Mouse (Mus musculus): ENCODE results near the gene Arhgap31. TPM values are rescaled to one million over a fixed set of nuclear protein-coding genes. Genes with fewer than 3 reads are reported as not detected.
A peak's percentile ranks its signal among the peaks of the same experiment; 100 is the strongest.

Gene Arhgap31
- polyA plus RNA-seq, 1 experiment from 2014 or later, result 14.3 TPM

GRCm38 (mm10) chr16:38666523-38666922, 46.6 kb downstream of the Arhgap31 start:
- no peak for ATAC-seq (ENCODE audit: insufficient number of reproducible peaks, insufficient read depth, low FRiP score, low TSS enrichment)
- no peak overlapping the region for H3K4me2 ChIP-seq (replicated peaks)
- H3K4me1 ChIP-seq, result no peaks in the 10 kb centered on the region
- H3K36me3 ChIP-seq, result no peaks in the 10 kb centered on the region
- no peaks in the 10 kb centered on the region for H3K27me3 ChIP-seq
- no peak overlapping the region for H3K9ac ChIP-seq
- H3K4me3 ChIP-seq, result no peak overlapping the region
- no peak overlapping the region for H3K27ac ChIP-seq
- WGBS, result 90% methylated on average over 4 of the region's 4 CpGs
- H3K9me3 ChIP-seq, result no peaks in the 10 kb centered on the region

GRCm38 (mm10) chr16:38666016-38666415, 47.1 kb downstream of the Arhgap31 start:
- H3K9me3 ChIP-seq, result no peaks in the 10 kb centered on the region
- H3K4me1 ChIP-seq, result no peaks in the 10 kb centered on the region
- H3K4me3 ChIP-seq, result no peak overlapping the region
- H3K4me2 ChIP-seq (replicated peaks), result no peak overlapping the region
- no peak overlapping the region for H3K27ac ChIP-seq
- ATAC-seq (ENCODE audit: insufficient number of reproducible peaks, insufficient read depth, low FRiP score, low TSS enrichment), result no peak
- no peaks in the 10 kb centered on the region for H3K27me3 ChIP-seq
- no peak overlapping the region for H3K9ac ChIP-seq
- H3K36me3 ChIP-seq, result no peaks in the 10 kb centered on the region
- 84% methylated on average over 2 of the region's 2 CpGs for WGBS

GRCm38 (mm10) chr16:38662575-38662974, 50.5 kb downstream of the Arhgap31 start:
- H3K27me3 ChIP-seq, result no peaks in the 10 kb centered on the region

GRCm38 (mm10) chr16:38654308-38654707, 58.8 kb downstream of the Arhgap31 start:
- H3K4me2 ChIP-seq (replicated peaks), result no peak overlapping the region
- H3K9me3 ChIP-seq, result no peaks in the 10 kb centered on the region
- no peaks in the 10 kb centered on the region for H3K27me3 ChIP-seq
- H3K36me3 ChIP-seq, result no peaks in the 10 kb centered on the region
- 0 out of 2 replicates have a peak, but pooled peaks have one; percentile 68 for ATAC-seq (ENCODE audit: insufficient number of reproducible peaks, insufficient read depth, low FRiP score, low TSS enrichment)
- no peak overlapping the region for H3K9ac ChIP-seq
- H3K4me1 ChIP-seq, result peaks cover 30% of the 10 kb centered on the region
- WGBS, result 37% methylated on average over 4 of the region's 4 CpGs
- H3K4me3 ChIP-seq, result no peak overlapping the region
- H3K27ac ChIP-seq, result peak overlapping the region; percentile 69

More at GRCm38 (mm10) chr16:38662575-38662974, 50.5 kb downstream of the Arhgap31 start:
- no peak overlapping the region for H3K27ac ChIP-seq
- no peak overlapping the region for H3K9ac ChIP-seq
- H3K36me3 ChIP-seq, result no peaks in the 10 kb centered on the region
- H3K4me3 ChIP-seq, result no peak overlapping the region
- 82% methylated on average over 10 of the region's 10 CpGs for WGBS
- no peaks in the 10 kb centered on the region for H3K9me3 ChIP-seq
- no peaks in the 10 kb centered on the region for H3K4me1 ChIP-seq
- no peak for ATAC-seq (ENCODE audit: insufficient number of reproducible peaks, insufficient read depth, low FRiP score, low TSS enrichment)
- no peak overlapping the region for H3K4me2 ChIP-seq (replicated peaks)

- WGBS, result 31% methylated on average over 10 of the region's 10 CpGs
- no peak overlapping the region for H3K4me3 ChIP-seq
- H3K27me3 ChIP-seq, result no peaks in the 10 kb centered on the region
- peaks cover 30% of the 10 kb centered on the region for H3K4me1 ChIP-seq
- H3K9ac ChIP-seq, result no peak overlapping the region
- no peaks in the 10 kb centered on the region for H3K9me3 ChIP-seq
- H3K4me2 ChIP-seq (replicated peaks), result no peak overlapping the region; the same call in 1 of the 2 replicates
- peak overlapping the region; percentile 69 for H3K27ac ChIP-seq
- H3K36me3 ChIP-seq, result no peaks in the 10 kb centered on the region
- ATAC-seq (ENCODE audit: insufficient number of reproducible peaks, insufficient read depth, low FRiP score, low TSS enrichment), result no peak
These were observed 59.6 kb downstream of the Arhgap31 start for GRCm38 (mm10) chr16:38653390-38653871.

GRCm38 (mm10) chr16:38652653-38653052, 60.4 kb downstream of the Arhgap31 start:
- Histone ChIP-seq H3K4me2 (replicated peaks) (no peak overlapping the region), H3K27me3 (no peaks in the 10 kb centered on the region), H3K4me3 (no peak overlapping the region), H3K27ac (no peak overlapping the region), H3K4me1 (peaks cover 30% of the 10 kb centered on the region), H3K9ac (no peak overlapping the region), H3K9me3 (no peaks in the 10 kb centered on the region), H3K36me3 (no peaks in the 10 kb centered on the region)
- 80% methylated on average over 5 of the region's 5 CpGs for WGBS
- ATAC-seq (ENCODE audit: insufficient number of reproducible peaks, insufficient read depth, low FRiP score, low TSS enrichment), result no peak

GRCm38 (mm10) chr16:38651721-38652231, 61.3 kb downstream of the Arhgap31 start:
- H3K9ac ChIP-seq, result no peak overlapping the region
- H3K4me3 ChIP-seq, result no peak overlapping the region
- 55% methylated on average over 10 of the region's 10 CpGs for WGBS
- H3K27ac ChIP-seq, result peak overlapping the region; percentile 63; the same call in 1 of the 2 replicates
- H3K36me3 ChIP-seq, result no peaks in the 10 kb centered on the region
- H3K9me3 ChIP-seq, result no peaks in the 10 kb centered on the region
- peaks cover 30% of the 10 kb centered on the region for H3K4me1 ChIP-seq
- H3K27me3 ChIP-seq, result no peaks in the 10 kb centered on the region
- H3K4me2 ChIP-seq (replicated peaks), result no peak overlapping the region
- no peak; the same call in 1 of the 2 replicates for ATAC-seq (ENCODE audit: insufficient number of reproducible peaks, insufficient read depth, low FRiP score, low TSS enrichment)

GRCm38 (mm10) chr16:38651306-38651705, 61.8 kb downstream of the Arhgap31 start:
- Histone ChIP-seq H3K9me3 (no peaks in the 10 kb centered on the region), H3K9ac (no peak overlapping the region), H3K4me1 (peaks cover 30% of the 10 kb centered on the region), H3K4me3 (no peak overlapping the region), H3K27ac (no peak overlapping the region), H3K27me3 (no peaks in the 10 kb centered on the region), H3K36me3 (no peaks in the 10 kb centered on the region), H3K4me2 (replicated peaks) (no peak overlapping the region)
- 85% methylated on average over 12 of the region's 12 CpGs for WGBS
- ATAC-seq (ENCODE audit: insufficient number of reproducible peaks, insufficient read depth, low FRiP score, low TSS enrichment), result no peak

- no peak overlapping the region for H3K4me2 ChIP-seq (replicated peaks)
- no peaks in the 10 kb centered on the region for H3K36me3 ChIP-seq
- ATAC-seq (ENCODE audit: insufficient number of reproducible peaks, insufficient read depth, low FRiP score, low TSS enrichment), result no peak
- no peaks in the 10 kb centered on the region for H3K27me3 ChIP-seq
- no peak overlapping the region for H3K27ac ChIP-seq
- 65% methylated on average over 11 of the region's 11 CpGs for WGBS
- H3K9me3 ChIP-seq, result no peaks in the 10 kb centered on the region
- peaks cover 27% of the 10 kb centered on the region for H3K4me1 ChIP-seq
- no peak overlapping the region for H3K4me3 ChIP-seq
- H3K9ac ChIP-seq, result no peak overlapping the region
These were observed 63.6 kb downstream of the Arhgap31 start for GRCm38 (mm10) chr16:38649431-38649827.

- WGBS, result 83% methylated on average over 9 of the region's 9 CpGs
- no peak for ATAC-seq (ENCODE audit: insufficient number of reproducible peaks, insufficient read depth, low FRiP score, low TSS enrichment)
These were observed 64.2 kb downstream of the Arhgap31 start for GRCm38 (mm10) chr16:38648783-38649430.

GRCm38 (mm10) chr16:38648155-38648554, 64.9 kb downstream of the Arhgap31 start:
- Histone ChIP-seq H3K9me3 (no peaks in the 10 kb centered on the region), H3K27me3 (no peaks in the 10 kb centered on the region), H3K36me3 (no peaks in the 10 kb centered on the region), H3K4me2 (replicated peaks) (no peak overlapping the region), H3K9ac (no peak overlapping the region), H3K4me1 (peaks cover 14% of the 10 kb centered on the region), H3K4me3 (no peak overlapping the region), H3K27ac (no peak overlapping the region)
- ATAC-seq (ENCODE audit: insufficient number of reproducible peaks, insufficient read depth, low FRiP score, low TSS enrichment), result no peak
- whole genome bisulfite sequencing, result 70% methylated on average over 5 of the region's 5 CpGs

More at GRCm38 (mm10) chr16:38648783-38649430, 64.2 kb downstream of the Arhgap31 start:
- Histone ChIP-seq H3K4me3 (no peak overlapping the region), H3K4me2 (replicated peaks) (no peak overlapping the region), H3K27me3 (no peaks in the 10 kb centered on the region), H3K27ac (no peak overlapping the region), H3K36me3 (no peaks in the 10 kb centered on the region), H3K4me1 (peaks cover 22% of the 10 kb centered on the region), H3K9ac (no peak overlapping the region), H3K9me3 (no peaks in the 10 kb centered on the region)

GRCm38 (mm10) chr16:38644455-38644854, 68.6 kb downstream of the Arhgap31 start:
- H3K4me1 ChIP-seq, result 0 out of 2 replicates have a peak, but pooled peaks cover 2% of the 10 kb centered on the region
- no peak overlapping the region for H3K4me2 ChIP-seq (replicated peaks)
- H3K9me3 ChIP-seq, result no peaks in the 10 kb centered on the region
- no peaks in the 10 kb centered on the region for H3K36me3 ChIP-seq
- no peak for ATAC-seq (ENCODE audit: insufficient number of reproducible peaks, insufficient read depth, low FRiP score, low TSS enrichment)
- H3K27ac ChIP-seq, result no peak overlapping the region
- H3K4me3 ChIP-seq, result no peak overlapping the region
- H3K9ac ChIP-seq, result no peak overlapping the region
- WGBS, result 62% methylated on average over 2 of the region's 2 CpGs
- H3K27me3 ChIP-seq, result no peaks in the 10 kb centered on the region
